Mouse (Mus musculus) brain, adult 2 months (tissue): ENCODE measurements around the gene Ttc9c.

Experiments
- DNase-seq: peaks from one replicate; pipeline ENCODE4 v3.0.0; 2011; ENCODE audit warnings: low read depth, low spot score

The Ttc9c gene

GRCm38 (mm10) chr19:8830664-8831063, 11.5 kb upstream of the Ttc9c start:
- DNase-seq: no peak

- DNase-seq: no peak
Observed at GRCm38 (mm10) chr19:8829660-8830059, 10.5 kb upstream of the Ttc9c start, which contains the start of gene AC129217.1. Gene AC129217.1 (plus strand): TSS chr19:8829773.

- peak; percentile 67 for DNase-seq
Observed at GRCm38 (mm10) chr19:8822696-8823095, 3.6 kb upstream of the Ttc9c start.

GRCm38 (mm10) chr19:8821146-8821545, 2.0 kb upstream of the Ttc9c start:
- no peak for DNase-seq

- DNase-seq: no peak
Observed at GRCm38 (mm10) chr19:8820424-8820956, 1.4 kb upstream of the Ttc9c start.

GRCm38 (mm10) chr19:8819596-8820423, 677 bp upstream of the Ttc9c start, which contains the start of gene Hnrnpul2:
Gene Hnrnpul2 (plus strand): TSS chr19:8820010.
- DNase-seq: peak; percentile 100

GRCm38 (mm10) chr19:8818301-8818798, 783 bp downstream of the Ttc9c start:
- DNase-seq: no peak

GRCm38 (mm10) chr19:8817001-8817400, 2.1 kb downstream of the Ttc9c start:
- no peak for DNase-seq

GRCm38 (mm10) chr19:8815812-8816211, 3.3 kb downstream of the Ttc9c start:
- DNase-seq: peak; percentile 54

- DNase-seq: no peak
Observed at GRCm38 (mm10) chr19:8806810-8807209, 12.3 kb downstream of the Ttc9c start.

GRCm38 (mm10) chr19:8803879-8804660, 15.1 kb downstream of the Ttc9c start:
- no peak for DNase-seq

- DNase-seq: peak; percentile 48
Observed at GRCm38 (mm10) chr19:8803204-8803780, 15.8 kb downstream of the Ttc9c start.

GRCm38 (mm10) chr19:8802130-8802821, 16.9 kb downstream of the Ttc9c start, which contains the start of gene Zbtb3:
Gene Zbtb3 (plus strand): TSS chr19:8802555.
- DNase-seq: peak; percentile 100

GRCm38 (mm10) chr19:8798947-8799315, 20.2 kb downstream of the Ttc9c start:
- no peak for DNase-seq

GRCm38 (mm10) chr19:8798264-8798946, 20.7 kb downstream of the Ttc9c start, which contains the start of gene Polr2g:
Gene Polr2g (minus strand): TSS chr19:8798577.
- peak; percentile 98 for DNase-seq

GRCm38 (mm10) chr19:8790171-8790570, 29.0 kb downstream of the Ttc9c start:
- DNase-seq: peak; percentile 40

GRCm38 (mm10) chr19:8789171-8789570, 30.0 kb downstream of the Ttc9c start:
- DNase-seq: peak; percentile 81

GRCm38 (mm10) chr19:8788521-8788920, 30.6 kb downstream of the Ttc9c start:
- DNase-seq: peak; percentile 72

- peak; percentile 99 for DNase-seq
Observed at GRCm38 (mm10) chr19:8786008-8786781, 32.9 kb downstream of the Ttc9c start, which contains the start of gene Taf6l. Gene Taf6l (minus strand): TSS chr19:8786417.
